8 mouse cellular contexts compared by ENCODE assay signal in genomic region chr6:148944344-148944766, GRCm38 (mm10). TPM values are rescaled to one million over a fixed set of nuclear protein-coding genes. Genes with fewer than 3 reads are reported as not detected.
DNase-seq lines count a peak whose midpoint lies in the region; ATAC-seq lines count a peak whose summit lies in the region.

No protein-coding gene starts in this region.

- peak; percentile 9 for DNase-seq in layer of hippocampus, adult 11-12 months (ENCODE audit: low spot score)
- DNase-seq in layer of hippocampus, adult 9-10 months (ENCODE audit: low spot score), result no peak
- DNase-seq in ZHBTc4 (ENCODE audit: low read depth, low spot score), result peak; percentile 49
- DNase-seq in adrenal gland, adult 18-20 months (ENCODE audit: low spot score in 2 of 2), result no peak
- no peak for DNase-seq in adrenal gland, postnatal 14 days
- no peak for DNase-seq in kidney, adult 18-20 months

- peak; percentile 5 for ATAC-seq in granulocyte monocyte progenitor cell, adult 5-6 weeks (replicated peaks; ENCODE audit: poor library complexity, severe bottlenecking)
- peak; percentile 4; the same call in 1 of the 2 replicates for ATAC-seq in megakaryocyte-erythroid progenitor cell, adult 5-6 weeks (replicated peaks; ENCODE audit: low FRiP score, low TSS enrichment, poor library complexity, severe bottlenecking)

RNA-seq across cellular contexts. Expression of gene Sinhcaf, which starts 1.9 kb away (rescaled TPM):
- total RNA-seq in granulocyte monocyte progenitor cell, adult 5-6 weeks (2014; fragmentation: Nextera tagmentation), result 45.4 and 55.1 TPM in 2 replicates
- total RNA-seq in granulocyte monocyte progenitor cell, adult 5-6 weeks (2017), result 106 and 131 TPM in 2 replicates
- total RNA-seq in megakaryocyte-erythroid progenitor cell, adult 5-6 weeks (2014; fragmentation: Nextera tagmentation), result 32.1 and 46.3 TPM in 2 replicates
- total RNA-seq in megakaryocyte-erythroid progenitor cell, adult 5-6 weeks (2017), result 134 and 160 TPM in 2 replicates
- 10 to 100 TPM in 1 of 2 experiments, 1 to 10 TPM in 1; 9.9 to 26.5 TPM for total RNA-seq in adrenal gland, adult 18-20 months (2021)
- total RNA-seq in adrenal gland, postnatal 14 days (2021), result 25.6 and 34.7 TPM in 2 replicates

RNA-seq across cellular contexts. Expression of gene Caprin2, which starts 48.3 kb away (rescaled TPM):
- total RNA-seq in granulocyte monocyte progenitor cell, adult 5-6 weeks (2014; fragmentation: Nextera tagmentation), result 5.0 and 7.7 TPM in 2 replicates
- total RNA-seq in granulocyte monocyte progenitor cell, adult 5-6 weeks (2017), result 6.3 and 8.8 TPM in 2 replicates
- 37.8 and 42.2 TPM in 2 replicates for total RNA-seq in megakaryocyte-erythroid progenitor cell, adult 5-6 weeks (2014; fragmentation: Nextera tagmentation)
- 22.1 and 30.5 TPM in 2 replicates for total RNA-seq in megakaryocyte-erythroid progenitor cell, adult 5-6 weeks (2017)
- total RNA-seq in adrenal gland, adult 18-20 months (2021), result 10 to 100 TPM; 10.1 to 10.3 TPM
- total RNA-seq in adrenal gland, postnatal 14 days (2021), result 9.6 and 13.6 TPM in 2 replicates

Comparison
In these comparisons a context has a peak if more than half of its experiments do, and no peak if none do; other contexts are left out.
1. DNase-seq: peak in layer of hippocampus, adult 11-12 months (single experiment) and ZHBTc4 (single experiment); none in layer of hippocampus, adult 9-10 months (single experiment), adrenal gland, adult 18-20 months (0 of 2), adrenal gland, postnatal 14 days (single experiment) and kidney, adult 18-20 months (single experiment).